Mouse (Mus musculus): ENCODE data around the gene Auts2. TPM values are rescaled to one million over a fixed set of nuclear protein-coding genes. Genes with fewer than 3 reads are reported as not detected.

Auts2 gene
- polyA plus RNA-seq, 1 experiment from 2014 or later = 4.9 TPM

DNA sequence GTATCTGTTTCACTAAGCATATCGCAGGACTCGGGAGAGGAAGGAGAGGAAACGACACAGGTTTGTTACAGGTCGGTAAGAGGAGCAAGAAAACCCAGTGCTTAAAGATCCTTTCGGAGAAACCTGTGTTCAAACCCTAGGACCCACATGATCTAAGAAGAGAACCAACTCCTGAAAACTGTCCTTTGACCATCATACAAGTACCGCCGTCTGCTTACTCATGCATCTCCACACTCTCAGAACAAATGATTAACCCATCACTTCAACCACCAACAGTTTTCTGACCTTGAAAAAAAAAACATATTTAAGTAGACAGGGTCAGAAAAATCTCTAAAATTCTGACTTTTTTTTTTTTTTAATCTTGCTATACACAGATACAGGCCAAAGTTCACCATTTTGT lies 908.4 kb downstream of the Auts2 start:
- no peak overlapping the region for H3K4me3 ChIP-seq (ENCODE audit: low read depth, low read length)
- no peaks in the 10 kb centered on the region for H3K4me1 ChIP-seq (replicated peaks; ENCODE audit: control insufficient read depth, insufficient read depth, low read length)
- TF ChIP-seq CTCF (IDR thresholded peaks at IDR 0.05; ENCODE audit: low read depth) = no peak
- H3K36me3 ChIP-seq (ENCODE audit: control insufficient read depth, insufficient read depth) = no peaks in the 10 kb centered on the region
- ATAC-seq = no peak
- H3K9ac ChIP-seq (ENCODE audit: low read depth, low read length) = no peak overlapping the region
- H3K27ac ChIP-seq (ENCODE audit: low read depth, low read length) = no peak overlapping the region
- 85% methylated on average over 7 of the region's 7 CpGs for WGBS
- H3K4me2 ChIP-seq (replicated peaks; ENCODE audit: low read depth) = no peak overlapping the region
- H3K27me3 ChIP-seq (replicated peaks; ENCODE audit: control insufficient read depth, insufficient read depth, low read length) = no peaks in the 10 kb centered on the region
- H3K9me3 ChIP-seq (ENCODE audit: control insufficient read depth) = no peaks in the 10 kb centered on the region

GRCm38 (mm10) chr5:131631998-131632379 lies 911.2 kb downstream of the Auts2 start:
- Histone ChIP-seq H3K36me3 (ENCODE audit: control insufficient read depth, insufficient read depth) (no peaks in the 10 kb centered on the region), H3K27me3 (replicated peaks; ENCODE audit: control insufficient read depth, insufficient read depth, low read length) (no peaks in the 10 kb centered on the region), H3K9me3 (ENCODE audit: control insufficient read depth) (no peaks in the 10 kb centered on the region), H3K4me1 (replicated peaks; ENCODE audit: control insufficient read depth, insufficient read depth, low read length) (no peaks in the 10 kb centered on the region), H3K4me2 (replicated peaks; ENCODE audit: low read depth) (no peak overlapping the region), H3K27ac (ENCODE audit: low read depth, low read length) (no peak overlapping the region), H3K4me3 (ENCODE audit: low read depth, low read length) (no peak overlapping the region), H3K9ac (ENCODE audit: low read depth, low read length) (no peak overlapping the region)
- no peak for ATAC-seq
- WGBS = 49% methylated on average over 4 of the region's 4 CpGs
- TF ChIP-seq CTCF (IDR thresholded peaks at IDR 0.05; ENCODE audit: low read depth) = no peak

DNA sequence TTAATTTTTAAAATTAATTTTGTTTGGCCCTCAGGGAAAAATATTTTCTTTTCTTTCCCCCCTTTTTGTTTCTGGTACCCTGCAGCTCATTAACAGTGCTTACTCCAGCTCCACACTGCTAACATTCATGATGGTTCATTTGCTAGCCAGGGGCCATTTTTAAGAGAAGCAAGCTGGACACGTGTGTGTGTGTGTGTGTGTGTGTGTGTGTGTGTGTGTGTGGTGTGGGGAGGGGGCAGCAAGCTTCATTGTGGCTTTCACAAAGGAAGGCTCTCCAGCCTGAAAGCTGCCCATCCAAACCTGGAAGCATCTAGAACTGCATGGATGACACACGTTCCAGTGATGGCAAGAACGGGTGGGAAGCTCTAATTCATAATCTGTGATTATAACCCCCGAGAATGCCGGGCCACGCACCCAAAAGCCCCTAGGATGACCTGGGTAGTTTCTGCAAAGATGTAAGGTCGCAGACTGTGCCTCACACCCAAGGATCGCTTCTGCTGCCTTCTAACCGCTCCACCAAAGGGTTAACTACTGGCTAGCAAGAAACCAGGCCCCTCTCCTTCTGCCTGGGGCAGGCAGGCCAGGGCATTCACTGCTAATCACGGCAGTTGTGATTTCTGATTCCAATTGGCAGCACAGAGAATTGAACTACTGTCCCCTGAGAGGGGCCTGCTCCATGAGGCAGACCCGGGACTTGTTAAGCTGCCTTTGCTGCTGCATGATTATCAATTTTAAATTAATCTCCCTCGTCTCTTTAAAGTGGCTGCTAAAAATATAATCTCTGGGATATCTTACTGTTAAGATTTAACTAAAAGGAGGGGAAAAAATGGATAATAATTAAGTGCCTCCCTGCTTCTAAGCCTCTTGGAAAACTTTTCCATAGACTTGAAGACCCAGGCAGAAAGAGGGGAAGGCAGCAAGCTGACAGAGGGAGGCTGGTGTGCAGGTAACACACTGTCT lies 911.8 kb downstream of the Auts2 start:
- H3K27ac ChIP-seq (ENCODE audit: low read depth, low read length) = no peak overlapping the region
- no peak for ATAC-seq
- WGBS = 71% methylated on average over 12 of the region's 12 CpGs

DNA sequence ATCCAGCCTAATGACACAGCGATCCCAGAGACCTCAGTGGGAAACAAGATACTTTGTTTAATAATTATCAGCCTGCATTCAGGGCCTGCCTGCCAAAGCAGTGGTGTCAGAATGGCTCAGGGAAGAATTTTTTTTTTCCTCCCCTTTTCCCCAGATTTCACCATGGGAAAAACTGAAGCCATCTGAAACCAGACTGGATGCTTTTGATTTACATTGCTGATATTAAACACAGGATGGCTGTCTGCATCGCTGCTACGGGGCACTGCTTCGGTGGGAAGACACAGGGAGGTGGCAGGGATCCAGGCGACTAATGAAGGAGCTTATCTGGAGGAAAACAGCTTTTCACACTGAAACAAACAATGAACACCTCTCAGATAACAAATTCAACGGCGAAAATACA lies 912.6 kb downstream of the Auts2 start:
- TF ChIP-seq CTCF (IDR thresholded peaks at IDR 0.05; ENCODE audit: low read depth) = no peak
- Histone ChIP-seq H3K9me3 (ENCODE audit: control insufficient read depth) (no peaks in the 10 kb centered on the region), H3K27ac (ENCODE audit: low read depth, low read length) (no peak overlapping the region), H3K36me3 (ENCODE audit: control insufficient read depth, insufficient read depth) (no peaks in the 10 kb centered on the region), H3K27me3 (replicated peaks; ENCODE audit: control insufficient read depth, insufficient read depth, low read length) (no peaks in the 10 kb centered on the region), H3K4me2 (replicated peaks; ENCODE audit: low read depth) (no peak overlapping the region), H3K4me3 (ENCODE audit: low read depth, low read length) (no peak overlapping the region), H3K4me1 (replicated peaks; ENCODE audit: control insufficient read depth, insufficient read depth, low read length) (no peaks in the 10 kb centered on the region), H3K9ac (ENCODE audit: low read depth, low read length) (no peak overlapping the region)
- WGBS = 47% methylated on average over 7 of the region's 7 CpGs
- no peak for ATAC-seq

More for the DNA sequence above, 911.8 kb downstream of the Auts2 start:
- H3K4me3 ChIP-seq (ENCODE audit: low read depth, low read length) = no peak overlapping the region
- H3K9ac ChIP-seq (ENCODE audit: low read depth, low read length) = no peak overlapping the region
- no peak for TF ChIP-seq CTCF (IDR thresholded peaks at IDR 0.05; ENCODE audit: low read depth)
- no peaks in the 10 kb centered on the region for H3K36me3 ChIP-seq (ENCODE audit: control insufficient read depth, insufficient read depth)
- H3K27me3 ChIP-seq (replicated peaks; ENCODE audit: control insufficient read depth, insufficient read depth, low read length) = no peaks in the 10 kb centered on the region
- H3K9me3 ChIP-seq (ENCODE audit: control insufficient read depth) = no peaks in the 10 kb centered on the region
- no peak overlapping the region for H3K4me2 ChIP-seq (replicated peaks; ENCODE audit: low read depth)
- no peaks in the 10 kb centered on the region for H3K4me1 ChIP-seq (replicated peaks; ENCODE audit: control insufficient read depth, insufficient read depth, low read length)

DNA sequence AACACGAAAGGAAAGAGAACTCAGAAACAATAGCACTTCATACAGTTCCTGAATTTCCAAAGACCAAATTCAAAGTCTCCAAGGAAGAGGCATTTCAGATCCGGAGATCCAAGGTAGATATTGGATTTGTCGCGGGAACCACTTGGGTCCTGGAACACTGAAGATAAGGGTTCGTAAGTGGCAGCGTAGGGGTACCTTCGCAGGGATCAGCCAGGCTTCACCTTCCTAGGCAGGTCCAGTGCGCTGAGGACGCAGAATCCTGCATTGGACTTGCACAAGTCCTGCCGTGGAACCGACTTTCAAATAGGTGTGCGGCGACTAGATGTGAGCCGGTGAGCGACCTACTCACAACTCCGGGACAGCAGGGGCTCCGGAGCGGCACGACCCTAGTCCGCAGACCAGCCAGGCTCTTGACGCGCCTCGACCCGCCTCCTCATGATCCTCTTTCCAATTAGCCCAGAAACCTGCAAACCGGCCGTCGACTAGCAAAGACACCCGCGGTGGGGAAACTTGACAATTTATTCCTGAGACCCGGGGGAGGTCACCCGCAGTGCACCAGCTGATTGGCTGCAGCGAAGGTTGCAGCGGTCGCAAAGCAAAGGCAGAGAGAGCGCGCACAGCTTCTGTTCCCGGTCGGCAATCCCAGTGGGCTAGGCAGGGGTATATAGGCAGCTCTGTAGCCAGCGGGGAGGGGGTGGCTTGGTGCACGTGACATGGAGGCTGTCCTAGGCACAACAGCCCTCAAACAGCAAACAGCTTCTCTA lies 926.8 kb downstream of the Auts2 start:
- no peak overlapping the region for H3K9ac ChIP-seq (ENCODE audit: low read depth, low read length)
- no peaks in the 10 kb centered on the region for H3K36me3 ChIP-seq (ENCODE audit: control insufficient read depth, insufficient read depth)
- peak overlapping the region; percentile 27 for H3K4me3 ChIP-seq (ENCODE audit: low read depth, low read length)
- H3K4me1 ChIP-seq (replicated peaks; ENCODE audit: control insufficient read depth, insufficient read depth, low read length) = no peaks in the 10 kb centered on the region
- peak overlapping the region; percentile 58 for H3K4me2 ChIP-seq (replicated peaks; ENCODE audit: low read depth)
- H3K9me3 ChIP-seq (ENCODE audit: control insufficient read depth) = no peaks in the 10 kb centered on the region
- no peak for ATAC-seq
- H3K27me3 ChIP-seq (replicated peaks; ENCODE audit: control insufficient read depth, insufficient read depth, low read length) = peaks cover 4% of the 10 kb centered on the region; the same call in 1 of the 2 replicates
- no peak for TF ChIP-seq CTCF (IDR thresholded peaks at IDR 0.05; ENCODE audit: low read depth)
- H3K27ac ChIP-seq (ENCODE audit: low read depth, low read length) = no peak overlapping the region
- 8% methylated on average over 40 of the region's 40 CpGs for WGBS

GRCm38 (mm10) chr5:131614238-131614637 lies 928.9 kb downstream of the Auts2 start:
- peaks cover 4% of the 10 kb centered on the region; the same call in 1 of the 2 replicates for H3K27me3 ChIP-seq (replicated peaks; ENCODE audit: control insufficient read depth, insufficient read depth, low read length)
- no peaks in the 10 kb centered on the region for H3K9me3 ChIP-seq (ENCODE audit: control insufficient read depth)
- no peak overlapping the region for H3K9ac ChIP-seq (ENCODE audit: low read depth, low read length)
- WGBS = 83% methylated on average over 2 of the region's 2 CpGs
- H3K4me3 ChIP-seq (ENCODE audit: low read depth, low read length) = no peak overlapping the region
- no peak overlapping the region for H3K4me2 ChIP-seq (replicated peaks; ENCODE audit: low read depth)
- ATAC-seq = peak; percentile 55; the same call in 1 of the 2 replicates
- H3K4me1 ChIP-seq (replicated peaks; ENCODE audit: control insufficient read depth, insufficient read depth, low read length) = no peaks in the 10 kb centered on the region
- no peak for TF ChIP-seq CTCF (IDR thresholded peaks at IDR 0.05; ENCODE audit: low read depth)
- H3K27ac ChIP-seq (ENCODE audit: low read depth, low read length) = no peak overlapping the region
- no peaks in the 10 kb centered on the region for H3K36me3 ChIP-seq (ENCODE audit: control insufficient read depth, insufficient read depth)
